Mouse (Mus musculus): ENCODE measurements around the gene Eppin.

DNA sequence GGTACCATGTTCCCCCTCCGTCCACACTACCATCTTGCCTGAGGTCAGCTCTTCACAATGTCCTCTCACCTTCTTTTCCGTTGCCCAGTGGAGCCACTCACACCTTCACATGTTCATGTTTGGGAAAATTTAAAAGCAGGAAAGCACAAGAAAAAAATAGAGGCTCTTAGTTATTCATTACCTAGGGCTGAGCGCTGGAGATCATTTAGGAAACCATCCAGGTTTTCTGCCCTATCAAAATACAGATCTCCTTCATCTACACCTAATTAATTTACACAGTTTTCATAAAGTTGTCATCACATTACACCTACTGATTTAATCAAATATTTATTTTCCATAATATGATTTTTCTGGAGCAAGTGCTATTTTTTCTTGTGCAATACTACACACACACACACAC is 45.3 kb upstream of the Eppin start, which contains the start of gene Wfdc16:
- no peak for TF ChIP-seq CHD1 (IDR thresholded peaks at IDR 0.05; ENCODE audit: low read depth, low read length)
- TF ChIP-seq EP300 (IDR thresholded peaks at IDR 0.05; ENCODE audit: low read length), result no peak
- TF ChIP-seq SMC3 (IDR thresholded peaks at IDR 0.05; ENCODE audit: low read depth, low read length), result no peak
- no peak for TF ChIP-seq ZKSCAN1 (IDR thresholded peaks at IDR 0.05; ENCODE audit: borderline replicate concordance, low read depth, low read length)
- no peak for TF ChIP-seq MAX (IDR thresholded peaks at IDR 0.05; ENCODE audit: low read length)
- TF ChIP-seq USF1 (IDR thresholded peaks at IDR 0.05; ENCODE audit: low read depth, low read length), result no peak
